Mouse (Mus musculus) embryonic fibroblast, embryonic 13.5 days (primary cell): Measurements from ENCODE around the gene Gm48552.
A peak's percentile ranks its signal among the peaks of the same experiment; 100 is the strongest.

ENCODE experiments used
- CTCF ChIP-seq: IDR thresholded peaks from 2 replicates; pipeline ENCODE4 v1.5.1; 2011; ENCODE audit warnings: mild to moderate bottlenecking, control low read depth, low read length, moderate library complexity, borderline replicate concordance; ENCODE audit not compliant: insufficient read depth
- POLR2A ChIP-seq: IDR thresholded peaks from 2 replicates; pipeline ENCODE4 v1.6.1; 2011; ENCODE audit warnings: low read depth, mild to moderate bottlenecking, control low read depth, low read length, moderate library complexity

- TF ChIP-seq POLR2A = 0 out of 2 replicates have a peak, but pooled peaks have one; percentile 30
- TF ChIP-seq CTCF = no peak
Measured at GRCm38 (mm10) chr10:81366477-81367206, 22.2 kb upstream of the Gm48552 start.
